Mouse (Mus musculus): Measurements from ENCODE around the gene Syf2. TPM values are rescaled to one million over a fixed set of nuclear protein-coding genes. Genes with fewer than 3 reads are reported as not detected.

The Syf2 gene
- polyA plus RNA-seq, 1 experiment from 2014 or later: 89.4 TPM

Other genes starting within 250 kb of the Syf2 start
- 3.9 and 4.1 TPM in 2 replicates for gene Man1c1, start 226.6 kb upstream of the Syf2 start, polyA plus RNA-seq (2014; fragmentation: Nextera tagmentation; extraction: Ambion mirVana)
- gene Ldlrap1, start 162.9 kb upstream of the Syf2 start, polyA plus RNA-seq (2014; fragmentation: Nextera tagmentation; extraction: Ambion mirVana): 32.2 and 33.3 TPM in 2 replicates
- gene Maco1, start 77.6 kb upstream of the Syf2 start, polyA plus RNA-seq (2014; fragmentation: Nextera tagmentation; extraction: Ambion mirVana): 26.3 and 28.3 TPM in 2 replicates
- gene Rhd, start 66.4 kb upstream of the Syf2 start, polyA plus RNA-seq (2014; fragmentation: Nextera tagmentation; extraction: Ambion mirVana): 213 and 235 TPM in 2 replicates
- gene Tmem50a, start 15.9 kb upstream of the Syf2 start, polyA plus RNA-seq (2014; fragmentation: Nextera tagmentation; extraction: Ambion mirVana): 129 and 131 TPM in 2 replicates
- 360 and 390 TPM in 2 replicates for gene Rsrp1, start 7.3 kb upstream of the Syf2 start, polyA plus RNA-seq (2014; fragmentation: Nextera tagmentation; extraction: Ambion mirVana)
- gene Runx3, start 189.8 kb downstream of the Syf2 start, polyA plus RNA-seq (2014; fragmentation: Nextera tagmentation; extraction: Ambion mirVana): 0.71 and 0.82 TPM in 2 replicates